Comparison of ENCODE assay signal across 22 mouse cellular contexts in genomic region chr4:83931897-83932654, GRCm38 (mm10).
DNase-seq lines count a peak whose midpoint lies in the region; ATAC-seq and TF ChIP-seq lines count a peak whose summit lies in the region.
"Had no signal": no experiment of that assay in that cellular context is flagged by ENCODE, and none has a peak within 500 bp of the region (broad histone marks: within the 10 kb centered on the region; RNA-seq: fewer than 3 reads in every experiment).

No protein-coding gene starts in this region.

- 26% methylated on average over 8 of the region's 8 CpGs for WGBS in kidney, embryonic 16.5 days
- WGBS in kidney, adult 2 months, result 43% methylated on average over 8 of the region's 8 CpGs
- WGBS in midbrain, embryonic 10.5 days, result 81% methylated on average over 8 of the region's 8 CpGs
- 86% methylated on average over 8 of the region's 8 CpGs for WGBS in midbrain, embryonic 14.5 days
- 27% methylated on average over 8 of the region's 8 CpGs for WGBS in limb, embryonic 15.5 days

- H3K4me1 ChIP-seq in kidney, embryonic 16.5 days (ENCODE audit: insufficient read depth, low read length), result peaks cover 3% of the 10 kb centered on the region; the same call in 1 of the 2 replicates
- no peaks in the 10 kb centered on the region for H3K4me1 ChIP-seq in kidney, adult 2 months (ENCODE audit: control insufficient read depth, insufficient read depth, low read length)
- H3K4me1 ChIP-seq in midbrain, embryonic 10.5 days, result no peaks in the 10 kb centered on the region
- no peaks in the 10 kb centered on the region for H3K4me1 ChIP-seq in midbrain, embryonic 14.5 days (ENCODE audit: control insufficient read depth, insufficient read depth, low read length)
- H3K4me1 ChIP-seq in limb, embryonic 15.5 days, result peaks cover 8% of the 10 kb centered on the region
- H3K4me1 ChIP-seq: forebrain, embryonic 13.5 days; heart, embryonic 15.5 days; hindbrain, embryonic 10.5 days; liver, embryonic 13.5 days; neural tube, embryonic 12.5 days had no signal

- H3K36me3 ChIP-seq in kidney, embryonic 16.5 days (ENCODE audit: insufficient read depth, low read length), result no peaks in the 10 kb centered on the region
- no peaks in the 10 kb centered on the region for H3K36me3 ChIP-seq in kidney, adult 2 months (ENCODE audit: control insufficient read depth, insufficient read depth, low read length)
- no peaks in the 10 kb centered on the region for H3K36me3 ChIP-seq in midbrain, embryonic 10.5 days
- H3K36me3 ChIP-seq in midbrain, embryonic 14.5 days (ENCODE audit: control insufficient read depth, insufficient read depth, low read length), result no peaks in the 10 kb centered on the region
- no peaks in the 10 kb centered on the region for H3K36me3 ChIP-seq in limb, embryonic 15.5 days
- H3K36me3 ChIP-seq: heart, embryonic 15.5 days; hindbrain, embryonic 10.5 days; liver, embryonic 13.5 days; neural tube, embryonic 12.5 days had no signal

- H3K27ac ChIP-seq in kidney, embryonic 16.5 days (ENCODE audit: low read length), result peak overlapping the region; percentile 37; the same call in 1 of the 2 replicates
- H3K27ac ChIP-seq in kidney, adult 2 months (ENCODE audit: insufficient read depth, low read depth, low read length), result no peak overlapping the region
- H3K27ac ChIP-seq in midbrain, embryonic 10.5 days (replicated peaks), result no peak overlapping the region
- no peak overlapping the region for H3K27ac ChIP-seq in midbrain, embryonic 14.5 days (replicated peaks; ENCODE audit: low read depth, low read length)
- H3K27ac ChIP-seq in limb, embryonic 15.5 days, result peak overlapping the region; percentile 73
- H3K27ac ChIP-seq: forebrain, embryonic 13.5 days; heart, adult 2 months; heart, embryonic 15.5 days; hindbrain, embryonic 10.5 days; hindbrain, postnatal 0 days; liver, embryonic 13.5 days; neural tube, embryonic 12.5 days had no signal

- no peak for ATAC-seq in kidney, embryonic 16.5 days (ENCODE audit: low FRiP score, low TSS enrichment)
- no peak for ATAC-seq in midbrain, embryonic 14.5 days (ENCODE audit: low FRiP score, low TSS enrichment)
- no peak for ATAC-seq in limb, embryonic 15.5 days (ENCODE audit: insufficient number of reproducible peaks, low FRiP score, low TSS enrichment, low read depth)
- ATAC-seq: forebrain, embryonic 13.5 days; hindbrain, postnatal 0 days had no signal

- no peak for TF ChIP-seq POLR2A in kidney, adult 2 months (IDR thresholded peaks at IDR 0.05; ENCODE audit: low read depth, low read length)

- no peak for TF ChIP-seq CTCF in kidney, adult 2 months (conservative IDR thresholded peaks at IDR 0.05; ENCODE audit: insufficient read depth, insufficient read length, low read depth, low read length)

- no peak for DNase-seq in kidney, adult 2 months
- DNase-seq in midbrain, embryonic 10.5 days (ENCODE audit: low spot score), result peak; percentile 8
- no peak for DNase-seq in midbrain, embryonic 14.5 days
- DNase-seq in urinary bladder, postnatal 14 days (ENCODE audit: low spot score), result no peak
- no peak for DNase-seq in right cerebral cortex, postnatal 14 days
- DNase-seq: cerebellum, adult 18-20 months; cerebellum, postnatal 25 days; embryo, embryonic 11 days; gastrocnemius, postnatal 14 days; heart, adult 2 months; kidney, postnatal 10 days; liver, embryonic 13.5 days; thymus, adult 2 months had no signal

- no peak overlapping the region for H3K4me2 ChIP-seq in kidney, embryonic 16.5 days (replicated peaks; ENCODE audit: low read depth, low read length)
- H3K4me2 ChIP-seq in midbrain, embryonic 14.5 days (ENCODE audit: low read length), result no peak overlapping the region
- H3K4me2 ChIP-seq in limb, embryonic 15.5 days, result no peak overlapping the region
- H3K4me2 ChIP-seq: forebrain, embryonic 13.5 days; heart, embryonic 15.5 days; liver, embryonic 13.5 days; midbrain, embryonic 11.5 days; neural tube, embryonic 12.5 days had no signal

- no peak overlapping the region for H3K9ac ChIP-seq in kidney, embryonic 16.5 days (replicated peaks; ENCODE audit: low read length)
- no peak overlapping the region for H3K9ac ChIP-seq in midbrain, embryonic 14.5 days (replicated peaks; ENCODE audit: low read length)
- H3K9ac ChIP-seq in limb, embryonic 15.5 days, result no peak overlapping the region
- H3K9ac ChIP-seq: forebrain, embryonic 13.5 days; heart, embryonic 15.5 days; liver, embryonic 13.5 days; neural tube, embryonic 12.5 days had no signal

- H3K9me3 ChIP-seq in kidney, embryonic 16.5 days (ENCODE audit: low read length), result no peaks in the 10 kb centered on the region
- no peaks in the 10 kb centered on the region for H3K9me3 ChIP-seq in midbrain, embryonic 10.5 days (replicated peaks)
- H3K9me3 ChIP-seq in midbrain, embryonic 14.5 days (ENCODE audit: control insufficient read depth, low read length), result no peaks in the 10 kb centered on the region
- no peaks in the 10 kb centered on the region for H3K9me3 ChIP-seq in limb, embryonic 15.5 days
- H3K9me3 ChIP-seq: forebrain, embryonic 13.5 days; heart, embryonic 15.5 days; hindbrain, embryonic 10.5 days; liver, embryonic 13.5 days; neural tube, embryonic 12.5 days had no signal

- H3K4me3 ChIP-seq in kidney, embryonic 16.5 days (ENCODE audit: low read length), result no peak overlapping the region
- H3K4me3 ChIP-seq in kidney, adult 2 months (ENCODE audit: insufficient read depth, low read depth, low read length), result no peak overlapping the region
- no peak overlapping the region for H3K4me3 ChIP-seq in midbrain, embryonic 10.5 days
- H3K4me3 ChIP-seq in midbrain, embryonic 14.5 days (replicated peaks; ENCODE audit: low read depth, low read length), result no peak overlapping the region
- H3K4me3 ChIP-seq in limb, embryonic 15.5 days, result no peak overlapping the region
- H3K4me3 ChIP-seq: erythroblast, embryonic 14.5 days; forebrain, embryonic 13.5 days; heart, adult 2 months; heart, embryonic 15.5 days; hindbrain, embryonic 10.5 days; liver, embryonic 13.5 days; neural tube, embryonic 12.5 days had no signal

- H3K27me3 ChIP-seq in kidney, embryonic 16.5 days (ENCODE audit: insufficient read depth, low read length), result no peaks in the 10 kb centered on the region
- H3K27me3 ChIP-seq in kidney, adult 2 months (replicated peaks; ENCODE audit: control insufficient read depth, insufficient read depth, low read length), result no peaks in the 10 kb centered on the region
- H3K27me3 ChIP-seq in midbrain, embryonic 10.5 days (ENCODE audit: low read depth, poor library complexity, severe bottlenecking), result no peaks in the 10 kb centered on the region
- no peaks in the 10 kb centered on the region for H3K27me3 ChIP-seq in midbrain, embryonic 14.5 days (ENCODE audit: control insufficient read depth, insufficient read depth, low read length)
- no peaks in the 10 kb centered on the region for H3K27me3 ChIP-seq in limb, embryonic 15.5 days
- H3K27me3 ChIP-seq: forebrain, embryonic 13.5 days; heart, embryonic 15.5 days; liver, embryonic 13.5 days; neural tube, embryonic 12.5 days had no signal

Comparison
In these comparisons a context has a peak if more than half of its experiments do, and no peak if none do; other contexts are left out.
1. H3K27ac ChIP-seq: peak in kidney, embryonic 16.5 days (single experiment) and limb, embryonic 15.5 days (single experiment); none in kidney, adult 2 months (single experiment), midbrain, embryonic 10.5 days (single experiment) and midbrain, embryonic 14.5 days (single experiment).